Mouse (Mus musculus) embryo, embryonic 11.5 days (tissue): ENCODE results near the gene Tshz2.
"Not testable (repeated sequence)": the region's sequence is repeated elsewhere in the genome, so short reads cannot be mapped to it uniquely, and the experiment has no call there.

Experiments used
- DNase-seq: peaks from one replicate; pipeline ENCODE4 v3.0.0-alpha.2; 2012; ENCODE audit warnings: low read depth, low spot score

Gene Tshz2

DNA sequence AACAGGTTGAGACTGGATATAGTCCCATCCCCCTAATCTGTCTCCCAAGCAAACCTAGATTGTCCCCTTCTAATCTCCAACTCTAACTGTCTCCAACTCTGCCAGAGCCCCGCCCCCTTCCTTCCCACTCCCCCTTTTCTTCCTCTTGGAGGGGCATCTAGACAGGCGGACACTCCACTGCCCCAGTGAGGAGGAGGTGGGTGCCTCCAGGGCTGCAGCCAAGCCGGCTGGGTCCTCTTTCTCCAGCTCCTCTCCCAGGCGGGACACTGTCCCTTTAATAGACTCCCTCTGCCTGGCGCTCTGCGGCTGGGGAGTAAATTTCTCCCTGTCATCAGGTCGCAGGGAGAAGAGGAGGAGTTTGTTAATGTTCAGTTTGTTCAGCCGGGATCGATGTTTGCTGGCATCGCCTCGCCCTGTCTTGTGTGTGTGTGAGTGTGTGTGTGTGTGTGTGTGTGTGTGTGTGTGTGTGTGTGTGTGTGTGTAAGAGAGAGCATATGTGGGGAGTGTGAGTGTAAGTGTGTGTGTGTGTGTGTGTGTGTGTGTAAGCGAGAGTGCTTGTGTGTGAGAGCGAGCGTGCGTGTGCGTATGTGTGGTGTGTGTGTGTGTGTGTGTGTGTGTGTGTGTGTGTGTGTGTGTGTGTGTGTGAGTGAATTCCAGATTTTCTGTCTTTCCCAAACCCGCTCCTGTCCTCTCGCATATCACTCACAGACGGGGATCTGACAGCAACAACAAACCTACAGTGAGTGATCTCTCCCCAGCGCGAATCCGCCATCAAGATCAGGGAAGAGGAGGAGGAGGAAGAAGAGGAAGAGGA lies at the start of gene Tshz2:
Tshz2 (plus strand) TSS at position 676 of the 814 bp plus-strand sequence.
- DNase-seq, result peak; percentile 58

DNA sequence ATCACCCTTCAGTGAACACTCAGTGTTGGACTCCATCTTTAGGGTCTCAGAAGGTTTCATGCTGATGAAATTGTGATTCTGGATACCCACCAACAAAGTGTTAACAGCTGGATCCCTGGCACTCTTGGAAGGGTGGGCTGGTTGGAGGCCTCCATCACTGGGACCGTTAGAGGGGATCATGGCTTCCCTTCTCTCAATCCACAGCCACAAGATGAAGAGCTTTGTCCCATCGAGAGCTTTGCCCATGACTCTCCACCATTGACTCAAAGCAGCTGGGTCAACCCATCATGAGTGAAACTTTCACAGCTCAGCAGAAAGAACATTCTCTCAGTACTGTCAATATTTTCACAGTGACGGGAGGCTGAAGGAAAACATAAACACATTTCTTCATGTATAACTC lies 49.3 kb upstream of the Tshz2 start:
- DNase-seq, result no peak

DNA sequence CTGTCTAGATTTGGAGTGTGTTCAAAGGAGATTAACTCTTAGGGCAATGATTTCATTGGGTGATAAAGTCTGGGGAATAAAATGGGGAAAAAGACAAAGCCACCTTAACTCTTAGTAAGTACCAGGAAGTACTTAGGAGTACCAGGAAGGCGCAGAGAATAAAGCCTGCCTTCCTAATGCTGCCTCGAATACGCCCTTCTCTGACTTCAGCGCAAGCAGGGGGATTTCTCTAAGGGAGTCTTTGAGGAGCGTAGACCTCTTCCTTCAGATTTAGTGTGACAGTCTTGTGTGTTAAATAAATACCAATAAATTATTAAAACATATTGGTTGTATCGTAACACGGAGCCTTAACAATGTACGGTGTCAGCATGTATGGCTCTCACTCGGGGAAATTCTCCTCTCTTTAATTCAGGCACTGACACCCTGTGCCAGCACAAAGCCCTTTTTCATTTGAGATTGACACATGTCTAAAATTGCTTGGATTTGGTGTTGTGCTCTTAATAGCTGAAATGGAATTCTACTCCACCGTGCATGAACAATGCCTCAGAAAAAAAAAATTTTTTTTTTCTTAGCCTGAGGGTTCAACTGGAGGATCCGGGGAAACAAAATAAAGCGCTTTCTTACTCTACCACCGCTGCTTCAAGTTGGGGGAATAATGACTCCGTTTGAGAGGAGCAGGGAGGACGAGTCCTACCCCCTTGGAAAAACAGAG lies 47.9 kb upstream of the Tshz2 start:
- no peak for DNase-seq

DNA sequence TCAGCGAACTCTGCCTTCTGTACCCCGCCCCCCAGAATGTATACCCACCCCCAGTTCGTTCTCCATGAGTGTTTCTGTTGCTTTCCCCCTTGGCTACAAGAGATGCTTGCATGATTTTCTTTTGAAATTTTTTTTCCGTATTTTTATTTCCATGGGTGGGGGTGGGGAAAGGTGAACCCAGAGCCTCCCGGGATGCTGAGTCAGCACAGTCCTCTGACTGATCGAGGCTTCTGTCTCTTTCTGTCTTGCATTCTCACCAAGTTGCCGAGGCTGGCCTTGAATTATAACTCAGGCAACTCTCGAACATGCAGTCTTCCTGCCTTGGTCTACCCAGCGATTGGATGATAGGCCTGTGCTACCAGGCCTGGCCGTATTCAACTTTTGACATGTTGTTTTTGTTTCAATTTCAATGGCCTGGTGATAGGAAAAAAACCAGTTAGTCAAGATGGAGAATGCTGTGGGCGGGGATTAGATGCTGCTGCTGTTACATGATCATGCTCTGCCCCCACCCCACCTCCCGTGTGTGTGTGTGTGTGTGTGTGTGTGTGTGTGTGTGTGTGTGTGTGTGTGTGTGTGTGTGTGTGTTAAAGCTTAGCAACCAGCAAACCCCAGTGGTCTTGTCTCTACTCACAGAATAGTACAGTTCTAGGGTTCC lies 47.1 kb upstream of the Tshz2 start:
- no peak for DNase-seq

DNA sequence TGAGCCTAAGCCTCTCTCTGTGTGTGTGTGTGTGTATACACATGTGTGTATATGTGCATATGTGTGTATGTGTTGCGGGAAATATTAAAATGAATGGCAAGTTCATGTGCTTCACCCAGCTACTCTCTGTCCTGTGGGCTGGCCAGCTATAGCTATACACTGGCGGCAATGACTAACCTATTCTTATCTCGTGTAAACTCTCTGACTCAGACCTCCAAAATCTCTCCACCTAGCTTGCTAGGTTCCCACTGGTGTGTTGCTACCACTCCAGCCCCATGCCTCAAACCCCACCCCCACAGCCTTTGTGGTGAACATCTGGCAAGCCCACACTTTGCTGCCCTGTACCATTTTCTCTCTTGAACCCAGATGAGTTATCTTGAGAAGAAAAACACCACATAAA lies 46.1 kb upstream of the Tshz2 start:
- no peak for DNase-seq

DNA sequence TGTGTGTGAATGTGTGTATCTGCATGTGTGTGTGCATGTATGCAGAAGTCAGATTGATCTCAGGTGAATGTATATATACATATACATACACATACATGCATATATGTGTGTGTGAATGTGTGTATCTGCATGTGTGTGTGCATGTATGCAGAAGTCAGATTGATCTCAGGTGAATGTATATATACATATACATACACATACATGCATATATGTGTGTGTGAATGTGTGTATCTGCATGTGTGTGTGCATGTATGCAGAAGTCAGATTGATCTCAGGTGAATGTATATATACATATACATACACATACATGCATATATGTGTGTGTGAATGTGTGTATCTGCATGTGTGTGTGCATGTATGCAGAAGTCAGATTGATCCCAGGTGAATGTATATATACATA lies 45.2 kb upstream of the Tshz2 start, which contains the start of gene Gm11011:
Gm11011 (minus strand) TSS at position 101 of the 400 bp plus-strand sequence.
- not testable (repeated sequence) for DNase-seq

DNA sequence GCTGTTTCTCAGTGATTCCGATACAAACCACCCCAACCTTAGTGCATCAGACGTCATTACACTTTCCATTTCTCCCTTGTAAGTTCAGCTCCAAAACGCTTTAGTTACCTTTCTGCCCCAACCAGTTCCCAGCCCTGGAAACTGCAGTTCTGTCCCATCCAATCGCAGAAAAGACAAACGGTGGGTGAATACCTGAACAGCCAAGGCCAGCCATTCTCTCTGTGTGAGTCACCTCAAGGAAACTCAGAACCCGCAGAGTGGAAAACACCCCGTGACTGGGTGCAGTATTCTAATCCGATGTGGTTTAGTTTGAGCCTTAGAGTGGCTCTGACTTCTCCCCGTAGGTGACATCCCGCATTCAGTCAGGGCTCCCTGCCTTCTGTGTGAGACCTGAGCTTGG lies 43.1 kb upstream of the Tshz2 start:
- DNase-seq, result no peak

DNA sequence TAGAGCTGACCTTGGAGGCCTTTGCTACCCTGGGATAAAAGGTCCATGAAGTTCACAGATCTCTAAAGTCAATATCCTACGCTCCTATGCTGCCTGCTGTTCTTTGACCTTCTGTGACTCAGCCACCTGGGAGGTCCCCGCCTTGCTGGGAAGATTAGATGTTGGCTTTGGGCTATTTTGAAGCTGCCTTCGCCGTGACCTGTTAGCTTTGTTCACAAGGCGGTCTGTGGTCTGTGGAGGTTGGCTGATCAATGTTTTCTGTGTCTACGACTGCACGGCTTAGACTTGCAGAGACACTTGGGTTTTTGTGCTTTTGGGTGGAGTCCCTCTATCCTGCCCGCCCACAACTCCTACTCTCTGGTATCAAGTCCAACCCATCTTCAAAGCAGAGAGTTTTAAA lies 42.4 kb upstream of the Tshz2 start:
- no peak for DNase-seq

DNA sequence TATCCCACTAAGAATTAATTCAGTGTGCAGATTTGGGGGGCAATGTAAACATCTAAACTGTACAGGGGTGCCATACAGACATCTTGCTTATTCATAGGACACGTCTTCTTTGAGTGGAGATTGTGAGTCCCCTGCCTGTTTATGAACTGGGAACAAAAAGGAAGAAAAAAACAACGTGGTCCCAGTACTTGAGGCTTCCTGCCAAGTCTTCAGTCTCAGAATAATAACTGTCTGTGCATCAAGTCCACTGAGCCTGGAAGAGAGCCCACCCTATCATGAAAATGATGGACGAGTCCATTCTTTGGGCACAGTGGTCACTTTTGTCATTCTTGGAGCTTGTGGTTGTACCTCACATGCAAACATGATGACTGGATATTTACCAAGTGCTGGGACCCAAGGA lies 39.1 kb upstream of the Tshz2 start:
- no peak for DNase-seq

DNA sequence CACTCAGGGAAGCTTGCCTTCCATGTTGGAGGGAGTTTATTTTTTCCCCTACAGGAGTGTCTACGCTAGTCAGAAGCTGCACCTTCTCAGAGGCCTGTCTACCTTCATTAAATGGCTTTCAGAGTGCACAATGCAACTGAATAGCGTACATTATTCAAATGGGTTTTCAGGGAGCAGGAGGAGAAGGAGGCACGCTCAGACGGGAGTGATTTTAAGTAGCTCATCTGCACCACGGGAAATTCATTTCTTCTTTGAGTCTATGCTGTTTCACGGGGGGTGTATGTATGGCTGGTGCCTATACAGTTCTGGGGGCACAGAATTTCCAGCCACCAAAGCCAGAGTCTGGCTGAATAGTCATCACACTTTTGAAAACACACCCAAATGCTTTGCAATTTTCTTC lies 35.5 kb upstream of the Tshz2 start:
- no peak for DNase-seq

DNA sequence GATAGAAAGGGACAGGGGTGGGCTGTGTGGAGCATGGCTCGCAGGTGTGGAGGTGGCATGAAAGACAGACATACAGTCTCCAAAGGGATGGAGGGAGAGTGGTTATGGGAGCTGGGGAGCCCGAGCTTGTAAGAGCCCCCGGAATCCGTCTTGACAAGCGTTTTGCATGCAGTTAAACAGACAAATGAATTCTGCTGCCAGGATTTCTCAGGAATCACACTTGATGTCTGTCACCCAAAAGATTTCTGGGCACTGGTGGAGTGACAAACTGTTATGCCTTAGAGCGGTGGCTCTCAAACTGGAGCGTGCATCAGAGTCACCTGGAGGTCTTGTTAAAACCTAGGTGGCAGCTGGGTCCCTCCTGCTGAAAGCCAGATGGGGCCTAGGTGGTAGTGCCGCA lies 34.8 kb upstream of the Tshz2 start:
- no peak for DNase-seq

DNA sequence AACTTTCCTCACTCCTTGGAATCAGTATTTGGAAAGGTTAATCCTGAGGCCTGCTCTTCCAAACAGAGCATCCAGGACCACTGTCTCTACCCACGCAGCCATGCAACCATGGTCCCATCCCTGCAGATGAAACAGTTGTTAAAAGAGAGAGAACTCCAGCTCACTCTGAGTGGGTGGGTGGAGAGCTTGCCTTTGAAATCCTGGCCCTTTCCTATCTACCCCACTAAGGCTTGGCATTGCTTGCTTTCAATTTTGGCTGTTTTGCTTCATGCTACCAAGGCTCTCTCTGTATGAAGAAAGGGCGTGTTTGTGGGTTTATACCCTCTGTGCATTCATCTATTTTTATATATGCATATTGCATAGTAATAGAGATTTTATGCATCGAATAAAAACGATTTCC lies 33.2 kb upstream of the Tshz2 start:
- no peak for DNase-seq

DNA sequence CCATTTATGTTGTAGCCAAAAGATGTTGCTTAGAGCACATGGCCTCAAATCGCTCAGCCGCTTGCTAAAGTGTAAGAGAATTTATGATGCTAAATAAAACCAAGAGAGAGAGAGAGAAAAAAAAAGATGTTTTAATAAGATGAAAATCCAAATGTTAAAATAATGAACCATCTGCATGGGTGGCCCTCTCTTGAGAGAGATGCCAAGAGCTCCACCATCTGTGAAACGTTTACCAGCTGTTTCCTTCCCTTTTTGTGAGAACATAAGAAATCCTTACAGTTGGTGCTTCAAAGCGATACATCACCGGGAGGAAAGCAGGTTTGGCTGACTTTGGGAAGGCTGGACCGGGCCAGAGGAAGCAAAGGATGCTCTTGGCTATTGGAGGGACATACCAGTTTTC lies 32.6 kb upstream of the Tshz2 start:
- DNase-seq, result no peak

DNA sequence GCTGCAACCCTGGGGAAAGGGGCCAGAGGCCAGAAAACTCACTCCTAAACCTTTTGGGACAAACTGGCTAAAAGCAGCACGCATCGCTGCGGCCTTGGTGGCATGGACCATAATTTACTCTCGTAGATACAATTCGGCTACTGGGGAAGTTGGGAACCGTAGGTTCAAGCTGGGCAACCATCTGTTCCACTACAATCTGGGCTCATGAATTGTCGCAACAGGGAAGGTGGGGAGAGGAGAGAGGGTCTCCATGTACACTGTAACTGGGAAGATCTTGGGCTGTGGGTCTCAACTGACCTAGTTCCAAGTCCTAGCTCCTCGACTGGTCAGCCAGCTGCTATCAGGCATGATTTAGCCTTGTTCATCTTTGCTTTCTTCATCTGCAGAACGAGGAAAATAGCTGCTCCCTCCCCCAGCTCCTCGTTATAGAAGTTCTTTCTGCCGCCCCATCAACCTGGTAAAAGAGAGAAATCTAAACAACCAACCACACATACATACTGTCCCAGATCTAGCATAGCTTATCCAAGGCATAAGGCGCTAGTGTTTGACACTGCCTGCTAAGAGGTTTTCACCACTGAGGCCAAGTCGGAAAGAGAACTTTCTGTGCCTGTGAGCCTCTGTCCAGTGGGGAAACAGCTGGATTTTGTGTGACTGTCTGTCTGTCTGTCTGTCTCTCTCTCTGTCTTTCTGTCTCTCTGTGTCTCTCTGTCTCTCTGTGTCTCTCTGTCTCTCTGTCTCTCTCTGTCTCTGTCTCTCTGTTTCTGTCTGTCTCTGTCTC lies 25.7 kb upstream of the Tshz2 start:
- no peak for DNase-seq

DNA sequence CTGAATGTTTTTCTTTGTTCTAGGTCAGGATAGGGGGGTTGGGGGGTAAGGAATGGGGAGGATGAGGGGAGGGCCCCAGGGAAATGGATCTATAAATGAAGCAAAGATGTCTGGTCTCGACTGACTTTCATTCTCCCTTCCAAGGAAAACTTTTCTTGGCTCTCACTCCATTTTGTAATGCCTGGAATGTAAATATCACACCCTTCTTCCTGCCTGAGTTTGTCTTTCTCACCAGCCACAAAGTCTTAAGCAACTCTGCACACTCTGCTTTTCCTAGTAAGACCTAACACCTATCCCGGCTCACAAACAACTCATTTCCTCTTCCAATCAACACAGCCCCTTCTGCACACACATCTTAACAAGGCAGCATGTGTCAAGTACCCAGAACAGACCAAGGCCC lies 25.0 kb upstream of the Tshz2 start:
- no peak for DNase-seq

DNA sequence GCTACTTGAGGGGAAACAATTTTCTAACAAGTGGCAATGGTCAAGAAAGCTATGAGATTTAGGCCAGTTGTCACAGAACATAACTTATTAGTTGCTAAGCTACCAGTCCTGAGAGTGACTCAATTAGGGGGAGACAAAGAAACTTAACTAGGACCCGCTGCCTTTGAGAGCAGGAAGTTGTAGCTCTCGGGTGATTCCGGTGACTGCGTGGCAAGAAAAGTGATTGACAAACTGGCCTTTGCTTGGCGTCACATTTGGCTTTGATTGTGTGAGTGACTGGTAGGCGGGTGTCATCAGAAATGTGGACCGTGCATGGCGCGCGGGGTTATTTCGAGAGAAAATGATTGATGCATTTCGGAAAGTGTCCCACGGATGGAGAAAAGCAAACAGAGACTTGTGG lies 22.9 kb upstream of the Tshz2 start:
- DNase-seq, result no peak

DNA sequence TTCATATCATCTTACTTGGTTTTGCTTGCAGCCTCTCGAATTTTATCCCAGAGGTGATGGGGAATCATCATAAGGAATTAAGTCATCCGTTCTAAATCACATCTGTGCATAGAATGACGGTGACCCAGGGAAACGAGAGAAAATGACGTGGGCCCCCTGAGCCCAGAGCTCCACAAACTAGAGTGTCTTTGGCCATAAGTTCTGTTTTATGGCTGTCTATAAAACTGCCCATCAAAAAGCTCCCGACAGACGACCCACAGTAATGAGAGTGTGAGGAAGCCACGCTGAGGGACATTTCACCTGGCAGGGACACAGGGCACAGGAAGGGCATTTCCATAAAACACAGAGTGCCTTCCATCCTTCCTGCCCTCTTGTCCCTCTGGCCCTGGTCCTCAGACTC lies 21.9 kb upstream of the Tshz2 start:
- no peak for DNase-seq

DNA sequence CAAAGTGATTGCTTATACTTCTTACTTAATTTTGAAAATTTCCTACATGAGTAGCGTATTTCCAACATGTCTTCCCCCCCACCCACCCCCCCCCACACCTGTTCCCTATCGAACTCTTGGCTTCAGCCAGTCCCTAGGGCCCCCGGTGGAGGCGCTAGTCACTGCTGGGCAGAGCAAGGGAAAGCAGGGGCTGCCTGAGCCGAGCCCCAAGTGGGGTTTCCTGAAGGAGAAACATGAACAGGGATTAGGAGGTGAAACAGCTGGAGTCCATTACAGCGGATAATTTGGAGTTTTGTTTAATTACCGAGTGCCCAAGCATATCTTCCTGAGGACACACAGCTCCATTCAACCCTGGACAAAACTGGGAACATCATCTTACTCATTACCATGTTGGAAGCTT lies 21.3 kb upstream of the Tshz2 start:
- no peak for DNase-seq

DNA sequence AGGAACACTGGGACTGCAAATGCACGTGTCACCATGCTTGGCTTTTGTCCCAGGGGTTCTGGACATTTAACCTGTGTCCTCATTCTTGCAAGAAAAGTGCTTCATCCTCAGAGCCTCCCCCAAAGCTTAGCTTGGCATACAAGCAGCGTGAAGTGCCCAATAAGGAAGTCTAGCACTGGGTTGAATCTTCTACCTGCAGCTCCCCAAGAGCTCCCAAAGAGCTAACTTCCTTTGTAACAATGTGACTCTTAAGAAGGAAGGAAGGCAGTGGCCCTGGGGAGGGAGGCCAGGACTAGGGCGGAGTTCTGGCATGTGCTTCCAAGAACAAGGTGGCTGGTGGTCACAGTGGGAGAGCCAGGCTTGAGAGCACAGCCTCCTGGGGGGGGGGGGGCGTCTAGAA lies 18.1 kb upstream of the Tshz2 start:
- no peak for DNase-seq

DNA sequence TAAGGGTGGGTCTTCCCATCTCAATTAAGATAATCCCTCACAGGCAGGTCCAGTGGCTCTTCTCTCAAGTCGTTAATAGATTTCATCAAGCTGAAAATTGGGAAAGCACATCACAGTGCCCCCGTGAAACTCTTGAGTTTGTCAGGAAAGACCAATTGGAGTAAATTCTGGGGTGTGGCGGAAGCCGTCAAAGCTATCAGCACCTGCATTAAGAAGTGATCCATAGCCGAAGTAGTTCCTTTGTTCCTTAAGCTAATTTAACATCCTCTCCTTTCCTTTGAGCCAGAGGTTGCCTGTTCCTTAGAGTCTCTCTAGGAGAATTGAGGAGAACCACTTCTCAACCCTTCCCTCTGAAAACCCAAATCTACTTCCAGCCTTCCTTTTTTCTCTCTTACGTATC lies 16.8 kb upstream of the Tshz2 start:
- no peak for DNase-seq

DNA sequence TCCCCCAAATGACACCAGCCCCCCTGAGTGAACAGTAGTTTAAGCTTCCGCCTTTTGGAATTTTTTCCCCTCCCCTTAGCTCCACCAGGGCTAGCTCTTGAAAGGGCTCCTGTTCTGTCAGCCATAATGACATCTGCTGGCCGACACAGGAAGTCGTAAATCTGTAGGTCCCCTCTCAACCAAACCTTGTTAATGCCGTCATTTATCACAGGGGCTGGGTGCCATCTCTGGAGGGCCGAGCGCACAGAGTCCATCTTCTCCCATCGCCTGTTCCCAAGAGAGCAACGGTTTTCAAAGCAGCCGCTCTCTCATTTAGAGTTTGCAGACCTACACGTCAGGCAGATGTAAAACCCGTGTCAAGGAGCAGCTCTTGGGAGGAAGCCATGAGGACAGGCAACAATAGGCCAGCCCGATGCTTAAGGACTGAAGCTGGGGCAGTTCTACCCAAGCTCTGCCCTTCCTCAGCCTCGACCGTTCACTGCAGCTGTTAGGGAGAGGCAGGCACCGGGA lies 11.6 kb upstream of the Tshz2 start:
- peak; percentile 68 for DNase-seq

DNA sequence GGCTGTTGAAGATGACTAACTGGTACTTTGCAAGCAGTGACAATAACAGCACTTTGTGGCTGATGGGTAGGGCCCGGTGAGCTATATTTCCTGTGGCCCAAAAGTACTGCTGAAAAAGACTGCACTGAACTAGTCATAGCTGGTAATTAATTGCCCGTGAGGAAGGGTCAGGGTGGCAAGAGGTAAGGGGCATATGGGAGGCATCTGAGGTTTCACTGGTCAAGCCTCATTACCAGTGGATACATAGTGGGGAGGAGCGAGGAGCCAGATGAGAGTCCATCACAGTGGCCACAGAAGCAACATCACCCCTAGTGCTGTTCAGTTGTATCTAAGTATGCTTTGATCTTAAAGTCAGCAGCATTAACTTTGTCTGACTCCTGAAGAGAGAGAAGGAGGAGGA lies 2.7 kb upstream of the Tshz2 start:
- DNase-seq, result no peak
